Mouse (Mus musculus) ovary, adult 18-20 months (tissue): ENCODE results near the gene Cntd1.
A peak's percentile ranks its signal among the peaks of the same experiment; 100 is the strongest.

Experiments
- DNase-seq: peaks from one replicate; pipeline ENCODE4 v3.0.0; 2022; ENCODE audit warnings: low spot score, mixed read lengths

The Cntd1 gene

GRCm38 (mm10) chr11:101278223-101279192 lies at the start of gene Cntd1, which contains the start of gene Coa3:
Gene Cntd1 (plus strand): TSS chr11:101279012.
Gene Coa3 (minus strand): TSS chr11:101279114.
- DNase-seq = peak; percentile 79

DNA sequence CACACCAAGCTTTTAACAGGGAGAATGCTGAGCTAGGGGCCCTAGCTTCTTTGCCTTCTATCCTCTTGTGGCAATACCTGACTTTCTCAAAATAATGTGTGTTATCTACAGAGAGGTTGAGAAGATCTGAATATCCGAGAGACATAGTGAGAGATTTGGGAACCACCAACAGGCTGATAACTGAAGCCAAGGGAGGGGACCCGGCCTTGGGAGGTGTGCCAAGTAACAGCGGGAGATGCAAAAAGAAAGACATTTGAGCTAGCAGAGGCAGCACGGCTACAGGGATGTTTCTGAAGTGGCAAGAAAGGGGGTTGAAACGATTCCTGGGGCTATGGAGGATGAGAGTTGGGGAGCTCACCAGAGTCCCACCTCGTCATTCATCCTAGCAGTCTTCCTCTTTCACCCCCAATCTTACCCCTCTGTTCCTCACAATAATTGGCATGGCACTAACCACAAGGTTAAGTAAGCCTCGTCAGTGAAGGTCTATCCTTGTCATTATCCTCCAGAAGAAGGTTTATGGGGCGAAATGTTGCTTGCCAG lies 49.4 kb upstream of the Cntd1 start:
- peak; percentile 73 for DNase-seq

- DNase-seq = no peak
Observed at GRCm38 (mm10) chr11:101230061-101230511, 48.7 kb upstream of the Cntd1 start.

GRCm38 (mm10) chr11:101230526-101230925 lies 48.3 kb upstream of the Cntd1 start:
- no peak for DNase-seq

DNA sequence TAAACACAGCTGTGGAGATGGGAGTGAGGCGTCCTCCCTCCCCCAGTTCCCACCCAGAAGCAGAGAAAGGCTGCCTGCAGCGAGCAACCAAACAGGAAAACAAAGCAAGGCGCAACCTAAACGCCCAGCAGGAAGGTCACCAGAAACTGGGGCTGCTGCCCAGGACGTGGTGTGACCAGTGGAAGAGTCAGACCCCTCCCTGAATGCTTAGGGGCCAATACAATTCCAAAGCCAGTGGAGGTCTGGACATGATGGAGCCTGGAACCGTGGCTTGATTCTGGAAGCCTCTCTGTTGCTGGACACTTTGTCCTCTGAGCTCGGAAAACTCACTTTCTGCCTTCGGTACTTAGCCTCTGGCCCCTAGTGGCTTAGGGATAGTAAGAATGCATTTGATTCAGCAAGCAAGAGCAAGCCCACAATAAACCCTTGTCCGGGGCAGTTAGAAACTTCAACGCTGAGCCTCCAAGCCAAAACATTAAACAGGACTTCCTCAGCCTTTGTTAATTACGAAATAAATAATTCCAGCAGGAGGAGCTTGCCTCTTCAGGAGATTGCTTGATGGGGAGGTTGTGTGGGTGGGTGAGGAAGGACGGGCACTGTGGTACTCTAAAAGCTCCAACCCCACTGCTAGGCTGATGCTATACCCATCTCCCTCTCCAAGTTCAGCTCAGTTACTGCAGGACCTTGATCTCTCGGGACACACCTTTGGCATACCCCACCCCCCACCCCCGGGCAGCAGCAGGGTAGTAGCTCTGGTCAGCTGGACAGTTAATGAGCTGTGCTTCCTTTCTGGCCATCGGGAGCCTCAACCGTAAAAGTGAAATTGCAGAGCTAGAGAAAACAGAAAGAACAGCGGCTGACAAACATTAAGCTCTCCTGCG lies 47.6 kb upstream of the Cntd1 start:
- peak; percentile 52 for DNase-seq

DNA sequence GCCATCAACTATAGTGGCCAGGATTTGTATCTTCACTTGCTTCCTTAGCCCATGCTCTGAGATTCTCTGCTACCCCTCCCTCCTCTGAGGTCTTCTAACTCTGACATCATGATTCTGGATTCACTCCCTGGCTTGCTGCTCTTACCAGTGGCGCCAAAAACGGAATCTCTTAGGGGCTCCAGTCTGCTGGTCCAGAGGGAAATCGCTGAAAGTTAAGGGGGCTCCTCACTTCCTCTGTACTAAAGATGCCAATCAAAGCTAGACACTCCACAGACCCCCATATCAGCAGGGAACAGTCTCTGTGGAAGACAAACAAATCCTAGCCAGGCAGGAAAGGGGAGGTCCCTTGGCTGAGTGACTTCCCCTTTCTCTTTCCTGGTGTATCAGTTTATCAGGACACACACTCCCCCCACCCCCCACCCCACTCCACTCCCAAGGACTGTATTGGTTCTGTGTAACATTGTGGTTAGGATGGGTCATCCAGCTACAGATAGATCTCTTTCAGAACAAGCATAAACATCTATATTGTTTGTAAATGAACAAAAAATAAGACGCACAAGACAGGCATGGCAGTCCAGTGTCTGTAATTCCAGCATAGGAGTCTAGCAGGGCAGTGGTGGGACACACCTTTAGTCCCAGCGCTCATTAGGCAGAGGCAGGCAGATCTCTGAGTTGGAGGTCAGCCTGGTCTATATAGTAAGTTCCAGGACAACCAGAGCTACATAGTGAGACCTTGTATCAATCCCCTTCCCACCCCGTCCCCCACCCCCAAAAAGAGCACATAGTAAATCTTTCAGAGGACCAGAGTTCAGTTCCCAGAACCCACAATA lies 46.6 kb upstream of the Cntd1 start:
- DNase-seq = no peak

GRCm38 (mm10) chr11:101233240-101233639 lies 45.6 kb upstream of the Cntd1 start:
- DNase-seq = no peak

DNA sequence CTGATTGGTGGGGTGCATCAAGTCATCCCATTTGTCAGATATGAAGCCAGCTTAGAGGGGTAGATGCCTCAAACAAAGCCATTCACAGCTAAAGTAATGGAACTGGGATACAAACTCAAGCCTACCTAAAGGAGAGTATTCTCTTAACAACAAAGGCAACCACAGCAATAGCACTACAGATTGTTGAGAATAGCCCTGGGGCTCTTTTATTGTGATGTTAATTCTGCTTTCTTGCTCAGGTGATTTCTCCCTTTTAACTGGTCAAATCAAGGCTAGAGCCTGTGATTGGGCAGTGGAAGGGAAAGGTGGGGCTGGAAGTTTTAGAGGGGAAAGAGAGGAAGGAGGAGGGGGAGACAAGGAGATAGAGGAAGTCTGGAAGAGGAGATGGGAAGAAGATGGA lies 44.7 kb upstream of the Cntd1 start:
- no peak for DNase-seq

DNA sequence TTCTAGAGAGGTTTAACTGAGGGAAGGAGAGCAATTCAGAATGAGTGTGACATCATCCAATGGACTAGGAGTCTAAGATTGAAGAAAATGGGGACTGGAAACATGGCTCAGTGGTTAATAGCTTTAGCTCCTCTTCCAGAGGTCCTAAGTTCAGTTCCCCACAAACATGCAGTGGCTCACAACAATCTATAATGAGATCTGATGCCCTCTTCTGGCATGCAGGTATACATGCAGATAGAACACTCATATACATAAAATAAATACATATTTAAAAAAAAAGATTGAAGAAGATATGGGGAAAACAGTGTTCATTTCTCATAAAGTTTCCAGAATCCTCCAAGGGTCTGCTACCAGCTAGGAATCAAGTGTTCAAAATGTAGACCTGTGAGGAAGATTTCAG lies 43.4 kb upstream of the Cntd1 start:
- no peak for DNase-seq

GRCm38 (mm10) chr11:101236782-101237181 lies 42.0 kb upstream of the Cntd1 start:
- no peak for DNase-seq

DNA sequence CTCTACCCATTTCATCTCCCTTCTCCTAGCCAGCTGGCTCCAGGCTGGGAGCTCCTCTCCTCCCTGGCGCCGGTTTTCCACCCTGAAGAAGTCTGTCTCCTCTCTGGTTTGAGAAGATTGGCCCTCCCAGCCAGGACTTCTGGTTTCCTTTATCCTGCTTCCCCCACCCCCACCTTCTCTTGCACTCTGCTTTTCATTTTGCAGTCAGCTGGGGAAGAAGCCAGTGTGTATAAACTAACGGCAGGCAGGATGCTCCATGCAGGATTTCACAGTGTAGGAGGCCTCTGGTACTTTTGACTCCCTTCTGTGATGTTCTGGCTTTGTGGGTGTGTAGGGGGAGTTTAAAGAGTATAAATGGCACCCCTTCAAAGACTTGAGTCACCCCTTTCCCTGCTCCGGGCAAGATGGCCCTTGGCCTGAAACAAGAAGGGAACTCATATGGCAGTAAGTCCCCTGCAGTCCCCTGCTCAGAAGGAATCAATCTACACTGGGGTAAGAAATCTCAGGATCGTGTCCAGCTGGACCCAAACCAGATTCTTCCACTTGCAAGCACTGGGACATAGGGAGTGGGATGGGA lies 40.7 kb upstream of the Cntd1 start:
- no peak for DNase-seq

- DNase-seq = no peak
Observed at GRCm38 (mm10) chr11:101245071-101245470, 33.7 kb upstream of the Cntd1 start.

GRCm38 (mm10) chr11:101245855-101246701 lies 32.7 kb upstream of the Cntd1 start, which contains the start of gene Ramp2:
Gene Ramp2 (plus strand): TSS chr11:101246028.
- no peak for DNase-seq

DNA sequence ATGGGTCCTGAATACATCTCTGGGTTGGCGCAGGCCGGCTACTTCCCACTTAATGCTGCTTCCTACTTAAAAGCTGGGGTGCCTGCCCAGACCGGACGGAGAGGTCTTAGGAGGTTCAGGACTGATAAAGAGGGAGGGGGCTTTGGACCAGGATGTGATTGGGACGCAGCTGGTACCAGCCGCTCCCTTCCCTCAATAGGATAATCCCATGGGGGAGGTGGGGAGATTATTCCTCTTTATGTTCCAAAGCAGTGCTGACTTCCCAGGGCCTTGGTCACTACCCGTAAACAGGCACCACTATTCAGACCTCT lies 32.2 kb upstream of the Cntd1 start:
- DNase-seq = no peak

GRCm38 (mm10) chr11:101247521-101248030 lies 31.2 kb upstream of the Cntd1 start:
- no peak for DNase-seq

- DNase-seq = no peak
Observed at GRCm38 (mm10) chr11:101248258-101248994, 30.4 kb upstream of the Cntd1 start.

DNA sequence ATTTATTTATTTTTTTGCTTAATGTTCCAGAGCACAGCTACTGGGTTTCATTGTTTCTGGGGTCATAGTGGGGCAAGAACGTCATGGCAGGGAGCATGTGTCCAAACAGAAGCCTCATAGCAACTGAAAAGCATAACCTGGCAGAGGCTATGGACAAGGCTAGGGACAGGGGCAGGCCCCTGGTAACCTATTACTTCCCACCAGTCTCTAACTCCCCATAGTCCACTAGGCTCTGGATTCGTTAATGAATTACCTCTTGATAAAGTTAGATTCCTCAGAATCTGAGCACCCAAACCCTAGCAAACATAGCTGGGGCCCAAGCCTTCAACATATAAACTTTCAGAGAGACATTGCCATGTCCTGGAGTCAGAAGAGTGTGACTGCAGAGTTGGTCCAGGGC lies 27.8 kb upstream of the Cntd1 start:
- DNase-seq = no peak

DNA sequence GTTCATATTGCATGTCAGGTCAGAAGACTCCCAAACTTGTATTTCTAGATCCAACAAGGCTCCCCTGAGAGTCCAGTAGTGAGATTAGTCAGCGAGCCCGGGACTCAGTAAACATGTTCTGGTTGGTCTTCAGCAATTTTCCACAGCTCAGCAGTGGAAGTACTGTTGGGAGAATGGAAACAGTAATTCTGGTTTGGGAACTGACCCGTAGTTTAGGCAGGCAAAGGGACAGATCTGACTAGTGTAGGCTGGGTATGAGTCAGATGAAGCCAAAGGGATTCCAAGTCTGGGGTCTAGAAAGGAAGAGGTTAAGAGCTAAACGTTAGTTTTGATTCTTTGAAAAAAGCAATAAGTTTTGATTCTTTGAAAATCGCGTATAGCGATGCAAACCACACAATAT lies 25.9 kb upstream of the Cntd1 start:
- no peak for DNase-seq
